Mouse (Mus musculus) bone marrow macrophage, adult 2 months (primary cell): ENCODE data around the gene Dnah8.

ENCODE experiments used
- CTCF ChIP-seq: IDR thresholded peaks from 2 replicates; pipeline ENCODE4 v1.5.1; 2012; ENCODE audit warnings: low read depth, mild to moderate bottlenecking, low read length, moderate library complexity
- POLR2A ChIP-seq: IDR thresholded peaks from 2 replicates; pipeline ENCODE4 v1.6.1; 2012; ENCODE audit warnings: mild to moderate bottlenecking, low read depth, low read length, borderline replicate concordance

DNA sequence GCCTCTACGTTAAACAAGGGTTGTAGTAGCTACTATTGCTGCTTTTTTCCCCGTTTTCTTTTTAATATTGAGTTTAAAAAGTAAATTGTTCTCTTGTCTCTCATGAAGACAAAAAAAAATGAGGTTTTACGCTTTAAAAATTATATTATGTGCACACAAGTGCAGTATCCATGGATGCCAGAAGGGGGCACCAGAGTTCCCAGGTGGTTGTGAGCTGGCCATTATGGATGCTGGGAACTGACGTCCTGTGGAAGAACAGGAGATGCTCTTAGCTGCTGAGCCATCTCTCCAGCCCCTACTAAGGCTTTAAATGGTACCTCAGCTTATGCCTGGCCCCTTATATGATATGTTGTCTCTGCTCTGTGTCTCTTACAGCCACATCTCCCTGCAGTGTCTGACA, 103.6 kb downstream of the Dnah8 start:
- TF ChIP-seq CTCF: peak; percentile 12; the same call in 1 of the 2 replicates
- no peak for TF ChIP-seq POLR2A
